Mouse (Mus musculus): ENCODE data around the gene Nup153. TPM values are rescaled to one million over a fixed set of nuclear protein-coding genes. Genes with fewer than 3 reads are reported as not detected.

Nup153 gene
- polyA plus RNA-seq, 1 experiment from 2014 or later = 25.9 TPM

- H3K9ac ChIP-seq = no peak overlapping the region
- no peaks in the 10 kb centered on the region for H3K36me3 ChIP-seq (replicated peaks; ENCODE audit: control insufficient read depth, insufficient read depth)
- no peak overlapping the region for H3K4me3 ChIP-seq (replicated peaks; ENCODE audit: low read length)
- ATAC-seq (ENCODE audit: low FRiP score) (no peak), DNase-seq (ENCODE audit: low spot score) (no peak)
- H3K27ac ChIP-seq = no peak overlapping the region
- H3K4me2 ChIP-seq (replicated peaks) = peak overlapping the region; percentile 91; the same call in 1 of the 2 replicates
- H3K9me3 ChIP-seq (ENCODE audit: control insufficient read depth, low read length) = no peaks in the 10 kb centered on the region
- no peaks in the 10 kb centered on the region for H3K27me3 ChIP-seq (ENCODE audit: control insufficient read depth, insufficient read depth, low read length)
- H3K4me1 ChIP-seq (replicated peaks; ENCODE audit: control insufficient read depth, insufficient read depth, low read length) = peaks cover 23% of the 10 kb centered on the region
These were observed 3.4 kb downstream of the Nup153 start for GRCm38 (mm10) chr13:46724371-46724770.

- ATAC-seq (ENCODE audit: low FRiP score) (no peak), DNase-seq (ENCODE audit: low spot score) (no peak)
- H3K9ac ChIP-seq = no peak overlapping the region
- peaks cover 10% of the 10 kb centered on the region; the same call in 1 of the 2 replicates for H3K36me3 ChIP-seq (replicated peaks; ENCODE audit: control insufficient read depth, insufficient read depth)
- H3K9me3 ChIP-seq (ENCODE audit: control insufficient read depth, low read length) = no peaks in the 10 kb centered on the region
- no peak overlapping the region for H3K4me2 ChIP-seq (replicated peaks)
- no peaks in the 10 kb centered on the region for H3K27me3 ChIP-seq (ENCODE audit: control insufficient read depth, insufficient read depth, low read length)
- H3K4me3 ChIP-seq (replicated peaks; ENCODE audit: low read length) = no peak overlapping the region
- peaks cover 17% of the 10 kb centered on the region for H3K4me1 ChIP-seq (replicated peaks; ENCODE audit: control insufficient read depth, insufficient read depth, low read length)
- no peak overlapping the region for H3K27ac ChIP-seq
These were observed 6.7 kb downstream of the Nup153 start for GRCm38 (mm10) chr13:46721009-46721408.

GRCm38 (mm10) chr13:46718893-46719400, 8.8 kb downstream of the Nup153 start:
- DNase-seq (ENCODE audit: low spot score) (no peak), ATAC-seq (ENCODE audit: low FRiP score) (no peak)
- Histone ChIP-seq H3K4me2 (replicated peaks) (no peak overlapping the region), H3K27me3 (ENCODE audit: control insufficient read depth, insufficient read depth, low read length) (no peaks in the 10 kb centered on the region), H3K9ac (no peak overlapping the region), H3K27ac (no peak overlapping the region), H3K9me3 (ENCODE audit: control insufficient read depth, low read length) (no peaks in the 10 kb centered on the region), H3K4me3 (replicated peaks; ENCODE audit: low read length) (no peak overlapping the region), H3K36me3 (replicated peaks; ENCODE audit: control insufficient read depth, insufficient read depth) (peaks cover 17% of the 10 kb centered on the region), H3K4me1 (replicated peaks; ENCODE audit: control insufficient read depth, insufficient read depth, low read length) (no peaks in the 10 kb centered on the region; the same call in 1 of the 2 replicates)
- 85% methylated on average over 5 of the region's 5 CpGs for WGBS

GRCm38 (mm10) chr13:46715976-46716639, 11.6 kb downstream of the Nup153 start:
- no peak for ATAC-seq (ENCODE audit: low FRiP score)

GRCm38 (mm10) chr13:46713486-46713885, 14.3 kb downstream of the Nup153 start:
- Histone ChIP-seq H3K9ac (no peak overlapping the region), H3K27ac (no peak overlapping the region), H3K9me3 (ENCODE audit: control insufficient read depth, low read length) (no peaks in the 10 kb centered on the region), H3K4me2 (replicated peaks) (no peak overlapping the region), H3K27me3 (ENCODE audit: control insufficient read depth, insufficient read depth, low read length) (no peaks in the 10 kb centered on the region), H3K4me3 (replicated peaks; ENCODE audit: low read length) (no peak overlapping the region), H3K36me3 (replicated peaks; ENCODE audit: control insufficient read depth, insufficient read depth) (peaks cover 61% of the 10 kb centered on the region), H3K4me1 (replicated peaks; ENCODE audit: control insufficient read depth, insufficient read depth, low read length) (no peaks in the 10 kb centered on the region)
- ATAC-seq (ENCODE audit: low FRiP score) = no peak
- 94% methylated on average over 5 of the region's 5 CpGs for WGBS
- no peak for DNase-seq (ENCODE audit: low spot score)

More at GRCm38 (mm10) chr13:46715976-46716639, 11.6 kb downstream of the Nup153 start:
- DNase-seq (ENCODE audit: low spot score) = no peak
- WGBS = 79% methylated on average over 3 of the region's 3 CpGs
- no peaks in the 10 kb centered on the region; the same call in 1 of the 2 replicates for H3K4me1 ChIP-seq (replicated peaks; ENCODE audit: control insufficient read depth, insufficient read depth, low read length)
- peaks cover 42% of the 10 kb centered on the region for H3K36me3 ChIP-seq (replicated peaks; ENCODE audit: control insufficient read depth, insufficient read depth)
- H3K9ac ChIP-seq = no peak overlapping the region
- H3K27ac ChIP-seq = no peak overlapping the region
- no peaks in the 10 kb centered on the region for H3K9me3 ChIP-seq (ENCODE audit: control insufficient read depth, low read length)
- no peak overlapping the region for H3K4me2 ChIP-seq (replicated peaks)
- H3K4me3 ChIP-seq (replicated peaks; ENCODE audit: low read length) = no peak overlapping the region
- no peaks in the 10 kb centered on the region for H3K27me3 ChIP-seq (ENCODE audit: control insufficient read depth, insufficient read depth, low read length)

- no peak for ATAC-seq (ENCODE audit: low FRiP score)
- Histone ChIP-seq H3K4me3 (replicated peaks; ENCODE audit: low read length) (no peak overlapping the region), H3K4me1 (replicated peaks; ENCODE audit: control insufficient read depth, insufficient read depth, low read length) (no peaks in the 10 kb centered on the region), H3K9me3 (ENCODE audit: control insufficient read depth, low read length) (no peaks in the 10 kb centered on the region), H3K27ac (no peak overlapping the region), H3K4me2 (replicated peaks) (no peak overlapping the region), H3K9ac (no peak overlapping the region), H3K27me3 (ENCODE audit: control insufficient read depth, insufficient read depth, low read length) (no peaks in the 10 kb centered on the region), H3K36me3 (replicated peaks; ENCODE audit: control insufficient read depth, insufficient read depth) (peaks cover 35% of the 10 kb centered on the region)
- WGBS = 88% methylated on average over 5 of the region's 5 CpGs
- DNase-seq (ENCODE audit: low spot score) = no peak
These were observed 24.6 kb downstream of the Nup153 start for GRCm38 (mm10) chr13:46703138-46703537.

GRCm38 (mm10) chr13:46701486-46701885, 26.3 kb downstream of the Nup153 start:
- Histone ChIP-seq H3K27ac (no peak overlapping the region), H3K27me3 (ENCODE audit: control insufficient read depth, insufficient read depth, low read length) (no peaks in the 10 kb centered on the region), H3K9ac (no peak overlapping the region), H3K4me2 (replicated peaks) (no peak overlapping the region), H3K4me3 (replicated peaks; ENCODE audit: low read length) (no peak overlapping the region), H3K9me3 (ENCODE audit: control insufficient read depth, low read length) (no peaks in the 10 kb centered on the region), H3K4me1 (replicated peaks; ENCODE audit: control insufficient read depth, insufficient read depth, low read length) (no peaks in the 10 kb centered on the region), H3K36me3 (replicated peaks; ENCODE audit: control insufficient read depth, insufficient read depth) (peaks cover 33% of the 10 kb centered on the region)
- WGBS = 95% methylated on average over 2 of the region's 2 CpGs
- no peak for DNase-seq (ENCODE audit: low spot score)
- no peak for ATAC-seq (ENCODE audit: low FRiP score)

- ATAC-seq (ENCODE audit: low FRiP score) (no peak), DNase-seq (ENCODE audit: low spot score) (no peak)
- Histone ChIP-seq H3K36me3 (replicated peaks; ENCODE audit: control insufficient read depth, insufficient read depth) (peaks cover 42% of the 10 kb centered on the region), H3K4me3 (replicated peaks; ENCODE audit: low read length) (no peak overlapping the region), H3K4me1 (replicated peaks; ENCODE audit: control insufficient read depth, insufficient read depth, low read length) (no peaks in the 10 kb centered on the region), H3K27me3 (ENCODE audit: control insufficient read depth, insufficient read depth, low read length) (no peaks in the 10 kb centered on the region), H3K4me2 (replicated peaks) (no peak overlapping the region), H3K27ac (no peak overlapping the region), H3K9me3 (ENCODE audit: control insufficient read depth, low read length) (no peaks in the 10 kb centered on the region), H3K9ac (no peak overlapping the region)
- 95% methylated on average over 1 of the region's 1 CpGs for WGBS
These were observed 28.4 kb downstream of the Nup153 start for GRCm38 (mm10) chr13:46699372-46699771.

- WGBS = 92% methylated on average over 2 of the region's 2 CpGs
These were observed 31.0 kb downstream of the Nup153 start for GRCm38 (mm10) chr13:46696788-46697187.

More at GRCm38 (mm10) chr13:46696788-46697187, 31.0 kb downstream of the Nup153 start:
- Histone ChIP-seq H3K4me1 (replicated peaks; ENCODE audit: control insufficient read depth, insufficient read depth, low read length) (no peaks in the 10 kb centered on the region), H3K4me3 (replicated peaks; ENCODE audit: low read length) (no peak overlapping the region), H3K27me3 (ENCODE audit: control insufficient read depth, insufficient read depth, low read length) (no peaks in the 10 kb centered on the region), H3K4me2 (replicated peaks) (no peak overlapping the region), H3K36me3 (replicated peaks; ENCODE audit: control insufficient read depth, insufficient read depth) (peaks cover 54% of the 10 kb centered on the region), H3K27ac (no peak overlapping the region), H3K9me3 (ENCODE audit: control insufficient read depth, low read length) (no peaks in the 10 kb centered on the region), H3K9ac (no peak overlapping the region)
- DNase-seq (ENCODE audit: low spot score) (no peak), ATAC-seq (ENCODE audit: low FRiP score) (no peak)
